Mouse (Mus musculus) heart, postnatal 14 days (tissue): ENCODE data around the gene 2310034G01Rik. TPM values are rescaled to one million over a fixed set of nuclear protein-coding genes. Genes with fewer than 3 reads are reported as not detected.

Experiments used
- DNase-seq, 2 experiments: peaks; one replicate each; pipeline ENCODE4 v3.0.0; 2021 to 2022
- intact Hi-C: fragments of 180-260 bp; cut with DNase I; formaldehyde crosslinking; loops from one replicate; pipeline ENCODE4 v1.15.1; 2025
- total RNA-seq, 2 experiments: library from RNA; stranded (reverse); gene quantifications; 2 replicates each; pipeline ENCODE4 v1.2.3; 2021

Gene 2310034G01Rik
- total RNA-seq, 2 experiments from 2014 or later, result 0.22 to 0.48 TPM

- intact Hi-C loops, result no loop called here
- DNase-seq, result peak; percentile 59 to 66
These were observed 32.1 kb downstream of the 2310034G01Rik start for GRCm38 (mm10) chr19:46318031-46318471.

- peak in 1 of 2 experiments; percentile 23 for DNase-seq
- intact Hi-C loops, result no loop called here
These were observed 32.6 kb downstream of the 2310034G01Rik start for GRCm38 (mm10) chr19:46317546-46317885.

- DNase-seq, result no peak
- intact Hi-C loops, result no loop called here
These were observed 33.1 kb downstream of the 2310034G01Rik start for GRCm38 (mm10) chr19:46316846-46317545.

- no peak for DNase-seq
- intact Hi-C loops, result no loop called here
These were observed 34.1 kb downstream of the 2310034G01Rik start for GRCm38 (mm10) chr19:46315752-46316610.

- DNase-seq, result no peak
- intact Hi-C loops, result no loop called here
These were observed 35.0 kb downstream of the 2310034G01Rik start for GRCm38 (mm10) chr19:46314872-46315742.

GRCm38 (mm10) chr19:46314151-46314601 lies 35.9 kb downstream of the 2310034G01Rik start:
- intact Hi-C loops, result no loop called here

GRCm38 (mm10) chr19:46313591-46313990 lies 36.5 kb downstream of the 2310034G01Rik start:
- intact Hi-C loops, result no loop called here
- no peak for DNase-seq

More at GRCm38 (mm10) chr19:46314151-46314601, 35.9 kb downstream of the 2310034G01Rik start:
- DNase-seq, result no peak

GRCm38 (mm10) chr19:46313116-46313515 lies 37.0 kb downstream of the 2310034G01Rik start:
- intact Hi-C loops, result no loop called here

GRCm38 (mm10) chr19:46312566-46312965 lies 37.5 kb downstream of the 2310034G01Rik start:
- intact Hi-C loops, result no loop called here
- peak in 1 of 2 experiments; percentile 2 for DNase-seq

More at GRCm38 (mm10) chr19:46313116-46313515, 37.0 kb downstream of the 2310034G01Rik start:
- DNase-seq, result no peak

- intact Hi-C loops, result loop anchor here (2.0 kb wide), 1 partner anchor 15 kb away; the partner anchor contains the start of gene Psd
- no peak for DNase-seq
These were observed 38.8 kb downstream of the 2310034G01Rik start for GRCm38 (mm10) chr19:46311341-46311740.

GRCm38 (mm10) chr19:46310312-46310865 lies 39.7 kb downstream of the 2310034G01Rik start:
- intact Hi-C loops, result loop anchor here (2.0 kb wide), 1 partner anchor 16 kb away; the partner anchor contains the start of gene Psd
- no peak for DNase-seq

GRCm38 (mm10) chr19:46309651-46310305 lies 40.3 kb downstream of the 2310034G01Rik start:
- DNase-seq, result no peak
- intact Hi-C loops, result loop anchor here (2.0 to 10.0 kb wide), 2 partner anchors 17 to 135 kb away; partner anchors contain the start of gene Psd

GRCm38 (mm10) chr19:46308706-46309435 lies 41.2 kb downstream of the 2310034G01Rik start:
- DNase-seq, result peak; percentile 90 to 92

GRCm38 (mm10) chr19:46308303-46308702 lies 41.8 kb downstream of the 2310034G01Rik start:
- DNase-seq, result no peak
- intact Hi-C loops, result loop anchor here (10.0 kb wide), 1 partner anchor 136 kb away; no protein-coding TSS in a partner anchor

More at GRCm38 (mm10) chr19:46308706-46309435, 41.2 kb downstream of the 2310034G01Rik start:
- intact Hi-C loops, result loop anchor here (10.0 kb wide), 1 partner anchor 136 kb away; no protein-coding TSS in a partner anchor

- intact Hi-C loops, result loop anchor here (10.0 kb wide), 1 partner anchor 137 kb away; no protein-coding TSS in a partner anchor
These were observed 42.3 kb downstream of the 2310034G01Rik start for GRCm38 (mm10) chr19:46307781-46308180.

GRCm38 (mm10) chr19:46306751-46307289 lies 43.3 kb downstream of the 2310034G01Rik start:
- intact Hi-C loops, result loop anchor here (10.0 kb wide), 1 partner anchor 138 kb away; no protein-coding TSS in a partner anchor
- no peak for DNase-seq

More at GRCm38 (mm10) chr19:46307781-46308180, 42.3 kb downstream of the 2310034G01Rik start:
- DNase-seq, result no peak

- no peak for DNase-seq
- intact Hi-C loops, result loop anchor here (10.0 kb wide), 1 partner anchor 139 kb away; no protein-coding TSS in a partner anchor
These were observed 43.9 kb downstream of the 2310034G01Rik start for GRCm38 (mm10) chr19:46306268-46306610.
